Comparison of ENCODE assay signal across 24 mouse cellular contexts in the genomic region with DNA sequence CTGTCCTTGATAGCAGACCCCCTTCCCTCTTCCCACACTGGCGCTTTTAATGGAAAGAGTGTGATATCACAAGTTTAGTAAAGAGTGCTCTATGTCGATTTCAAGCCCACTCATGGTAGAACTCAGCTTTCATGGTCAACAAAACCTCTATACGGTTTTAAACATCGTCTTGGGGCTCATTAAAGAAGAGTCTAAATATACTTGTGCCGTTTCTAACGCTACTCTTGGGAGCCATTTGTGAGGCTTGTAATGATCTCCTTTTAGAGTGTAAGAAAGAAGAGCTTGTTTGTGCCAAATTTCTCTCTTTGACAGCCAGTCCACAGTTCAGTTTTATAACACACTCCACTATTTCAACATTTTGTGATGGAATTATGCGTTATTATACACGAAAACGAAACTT.
DNase-seq lines count a peak whose midpoint lies in the region; ATAC-seq and TF ChIP-seq lines count a peak whose summit lies in the region.
"Had no signal": no experiment of that assay in that cellular context is flagged by ENCODE, and none has a peak within 500 bp of the region (broad histone marks: within the 10 kb centered on the region; RNA-seq: fewer than 3 reads in every experiment).

No protein-coding gene starts in this region.

- no peak overlapping the region for H3K9ac ChIP-seq in embryonic facial prominence, embryonic 14.5 days (ENCODE audit: low read depth, low read length)
- H3K9ac ChIP-seq in kidney, postnatal 0 days (ENCODE audit: low read depth, low read length) = no peak overlapping the region
- no peak overlapping the region for H3K9ac ChIP-seq in kidney, embryonic 15.5 days
- no peak overlapping the region for H3K9ac ChIP-seq in limb, embryonic 13.5 days
- no peak overlapping the region for H3K9ac ChIP-seq in stomach, embryonic 16.5 days (ENCODE audit: low read length)
- H3K9ac ChIP-seq: embryonic facial prominence, embryonic 12.5 days; forebrain, embryonic 12.5 days; heart, embryonic 13.5 days; hindbrain, embryonic 12.5 days had no signal

- H3K4me1 ChIP-seq in embryonic facial prominence, embryonic 14.5 days (ENCODE audit: control insufficient read depth, insufficient read depth, low read length) = 0 out of 2 replicates have a peak, but pooled peaks cover 3% of the 10 kb centered on the region
- 0 out of 2 replicates have a peak, but pooled peaks cover 4% of the 10 kb centered on the region for H3K4me1 ChIP-seq in embryonic facial prominence, embryonic 10.5 days
- no peaks in the 10 kb centered on the region; the same call in 1 of the 2 replicates for H3K4me1 ChIP-seq in kidney, postnatal 0 days (replicated peaks; ENCODE audit: insufficient read depth, low read length)
- peaks cover 12% of the 10 kb centered on the region; the same call in 1 of the 2 replicates for H3K4me1 ChIP-seq in kidney, embryonic 15.5 days
- peaks cover 15% of the 10 kb centered on the region for H3K4me1 ChIP-seq in limb, embryonic 13.5 days
- 0 out of 2 replicates have a peak, but pooled peaks cover 3% of the 10 kb centered on the region for H3K4me1 ChIP-seq in stomach, embryonic 16.5 days (ENCODE audit: control insufficient read depth, insufficient read depth, low read length)
- H3K4me1 ChIP-seq: embryonic facial prominence, embryonic 12.5 days; forebrain, embryonic 12.5 days had no signal

- 85% methylated on average over 9 of the region's 9 CpGs for WGBS in embryonic facial prominence, embryonic 14.5 days
- WGBS in embryonic facial prominence, embryonic 10.5 days = 92% methylated on average over 9 of the region's 9 CpGs
- 60% methylated on average over 9 of the region's 9 CpGs for WGBS in kidney, postnatal 0 days
- WGBS in kidney, embryonic 15.5 days = 65% methylated on average over 9 of the region's 9 CpGs
- 49% methylated on average over 9 of the region's 9 CpGs for WGBS in limb, embryonic 13.5 days
- WGBS in stomach, embryonic 16.5 days = 59% methylated on average over 9 of the region's 9 CpGs

- TF ChIP-seq CTCF in kidney, postnatal 0 days (IDR thresholded peaks at IDR 0.05; ENCODE audit: low read depth) = no peak

- no peak for ATAC-seq in embryonic facial prominence, embryonic 14.5 days (ENCODE audit: low read depth)
- no peak for ATAC-seq in kidney, postnatal 0 days (replicated peaks; ENCODE audit: low FRiP score, low read depth)
- ATAC-seq in kidney, embryonic 15.5 days (replicated peaks; ENCODE audit: low FRiP score) = no peak
- ATAC-seq in limb, embryonic 13.5 days (ENCODE audit: low FRiP score, low read depth) = peak; percentile 68
- no peak for ATAC-seq in stomach, embryonic 16.5 days (ENCODE audit: insufficient read depth, low FRiP score)
- ATAC-seq: CD4-positive, CD25-positive, alpha-beta regulatory T cell, adult 4 months; forebrain, embryonic 16.5 days; hindbrain, embryonic 16.5 days had no signal

- H3K27ac ChIP-seq in embryonic facial prominence, embryonic 14.5 days (replicated peaks; ENCODE audit: low read depth, low read length) = no peak overlapping the region
- no peak overlapping the region for H3K27ac ChIP-seq in embryonic facial prominence, embryonic 10.5 days (replicated peaks)
- no peak overlapping the region for H3K27ac ChIP-seq in kidney, postnatal 0 days
- H3K27ac ChIP-seq in kidney, embryonic 15.5 days = no peak overlapping the region
- no peak overlapping the region for H3K27ac ChIP-seq in limb, embryonic 13.5 days
- 0 out of 2 replicates have a peak overlapping the region, but pooled peaks have one; percentile 29 for H3K27ac ChIP-seq in stomach, embryonic 16.5 days (ENCODE audit: low read length)
- H3K27ac ChIP-seq: embryonic facial prominence, embryonic 12.5 days; forebrain, embryonic 12.5 days; heart, embryonic 13.5 days; hindbrain, embryonic 12.5 days had no signal

- no peaks in the 10 kb centered on the region for H3K9me3 ChIP-seq in embryonic facial prominence, embryonic 14.5 days (ENCODE audit: control insufficient read depth, low read length)
- no peaks in the 10 kb centered on the region for H3K9me3 ChIP-seq in embryonic facial prominence, embryonic 10.5 days
- no peaks in the 10 kb centered on the region for H3K9me3 ChIP-seq in kidney, postnatal 0 days (replicated peaks; ENCODE audit: low read length)
- no peaks in the 10 kb centered on the region for H3K9me3 ChIP-seq in kidney, embryonic 15.5 days (replicated peaks)
- H3K9me3 ChIP-seq in limb, embryonic 13.5 days = no peaks in the 10 kb centered on the region
- H3K9me3 ChIP-seq in stomach, embryonic 16.5 days (replicated peaks; ENCODE audit: control insufficient read depth, low read length) = no peaks in the 10 kb centered on the region
- H3K9me3 ChIP-seq: embryonic facial prominence, embryonic 12.5 days; forebrain, embryonic 12.5 days; G1E; heart, embryonic 13.5 days; hindbrain, embryonic 12.5 days had no signal

- no peaks in the 10 kb centered on the region for H3K36me3 ChIP-seq in embryonic facial prominence, embryonic 14.5 days (ENCODE audit: control insufficient read depth, insufficient read depth, low read length)
- H3K36me3 ChIP-seq in embryonic facial prominence, embryonic 10.5 days (replicated peaks) = peaks cover 4% of the 10 kb centered on the region
- 0 out of 2 replicates have a peak, but pooled peaks cover 11% of the 10 kb centered on the region for H3K36me3 ChIP-seq in kidney, postnatal 0 days (ENCODE audit: insufficient read depth, low read length)
- peaks cover 15% of the 10 kb centered on the region for H3K36me3 ChIP-seq in kidney, embryonic 15.5 days
- peaks cover 6% of the 10 kb centered on the region for H3K36me3 ChIP-seq in limb, embryonic 13.5 days
- H3K36me3 ChIP-seq in stomach, embryonic 16.5 days (ENCODE audit: control insufficient read depth, insufficient read depth, low read length) = no peaks in the 10 kb centered on the region
- H3K36me3 ChIP-seq: embryonic facial prominence, embryonic 12.5 days; G1E had no signal

- no peak overlapping the region for H3K4me3 ChIP-seq in embryonic facial prominence, embryonic 14.5 days (ENCODE audit: low read depth, low read length)
- no peak overlapping the region for H3K4me3 ChIP-seq in embryonic facial prominence, embryonic 10.5 days
- H3K4me3 ChIP-seq in kidney, postnatal 0 days (replicated peaks; ENCODE audit: low read depth, low read length) = no peak overlapping the region
- H3K4me3 ChIP-seq in kidney, embryonic 15.5 days (replicated peaks) = no peak overlapping the region
- H3K4me3 ChIP-seq in limb, embryonic 13.5 days = no peak overlapping the region
- H3K4me3 ChIP-seq in stomach, embryonic 16.5 days (replicated peaks; ENCODE audit: low read length) = no peak overlapping the region
- H3K4me3 ChIP-seq: embryonic facial prominence, embryonic 12.5 days; forebrain, embryonic 12.5 days; heart, embryonic 13.5 days; hindbrain, embryonic 12.5 days had no signal

- H3K4me2 ChIP-seq in embryonic facial prominence, embryonic 14.5 days (ENCODE audit: low read depth, low read length) = no peak overlapping the region
- H3K4me2 ChIP-seq in kidney, postnatal 0 days (ENCODE audit: low read length) = no peak overlapping the region
- H3K4me2 ChIP-seq in kidney, embryonic 15.5 days = no peak overlapping the region
- H3K4me2 ChIP-seq in limb, embryonic 13.5 days (replicated peaks) = no peak overlapping the region
- no peak overlapping the region for H3K4me2 ChIP-seq in stomach, embryonic 16.5 days (ENCODE audit: low read depth, low read length)
- H3K4me2 ChIP-seq: embryonic facial prominence, embryonic 12.5 days; forebrain, embryonic 12.5 days; heart, embryonic 13.5 days; hindbrain, embryonic 12.5 days had no signal

- no peaks in the 10 kb centered on the region for H3K27me3 ChIP-seq in embryonic facial prominence, embryonic 14.5 days (replicated peaks; ENCODE audit: control insufficient read depth, insufficient read depth, low read length)
- no peaks in the 10 kb centered on the region for H3K27me3 ChIP-seq in embryonic facial prominence, embryonic 10.5 days (replicated peaks; ENCODE audit: low read depth, poor library complexity, severe bottlenecking)
- no peaks in the 10 kb centered on the region for H3K27me3 ChIP-seq in kidney, postnatal 0 days (ENCODE audit: insufficient read depth, low read length)
- H3K27me3 ChIP-seq in kidney, embryonic 15.5 days = 0 out of 2 replicates have a peak, but pooled peaks cover 3% of the 10 kb centered on the region
- 0 out of 2 replicates have a peak, but pooled peaks cover 3% of the 10 kb centered on the region for H3K27me3 ChIP-seq in limb, embryonic 13.5 days
- no peaks in the 10 kb centered on the region for H3K27me3 ChIP-seq in stomach, embryonic 16.5 days (ENCODE audit: control insufficient read depth, insufficient read depth, low read length)
- H3K27me3 ChIP-seq: embryonic facial prominence, embryonic 12.5 days; forebrain, embryonic 12.5 days; heart, embryonic 13.5 days; hindbrain, embryonic 12.5 days had no signal

- DNase-seq in embryonic facial prominence, embryonic 14.5 days (ENCODE audit: low spot score) = peak; percentile 23
- DNase-seq in embryonic facial prominence, embryonic 10.5 days (ENCODE audit: low spot score) = no peak
- peak; percentile 12 for DNase-seq in kidney, postnatal 0 days (ENCODE audit: low spot score)
- DNase-seq in cerebellum, adult 9-10 months = no peak
- DNase-seq: adrenal gland, adult 8-10 months; adrenal gland, postnatal 36 days; B cell, adult 2 months; cerebellum, adult 2 months; cerebellum, postnatal 14 days; embryo, embryonic 11 days; gastrocnemius, postnatal 14 days; heart, postnatal 10 days; heart, postnatal 4 days had no signal

Comparison
In these comparisons a context has a peak if more than half of its experiments do, and no peak if none do; other contexts are left out.
1. DNase-seq: peak in embryonic facial prominence, embryonic 14.5 days (single experiment) and kidney, postnatal 0 days (single experiment); none in embryonic facial prominence, embryonic 10.5 days (single experiment) and cerebellum, adult 9-10 months (single experiment).